Mouse (Mus musculus) forebrain, embryonic 16.5 days (tissue): ENCODE results near the gene Olfr872. TPM values are rescaled to one million over a fixed set of nuclear protein-coding genes. Genes with fewer than 3 reads are reported as not detected.

Source experiments
- polyA plus RNA-seq: library from polyadenylated mRNA; unstranded; fragments of >200 nt; fragmentation: Nextera tagmentation; extraction: Ambion mirVana; gene quantifications from 2 replicates; pipeline ENCODE4 v1.2.1, GENCODE M21; 2015

Olfr872 gene
- polyA plus RNA-seq, 1 experiment from 2014 or later, result not detected

Other genes with a start within 250 kb of the Olfr872 start
- not detected in 2 replicates for gene Olfr866, start 209.1 kb upstream of the Olfr872 start, polyA plus RNA-seq
- gene Olfr867, start 179.6 kb upstream of the Olfr872 start, polyA plus RNA-seq, result not detected in 2 replicates
- not detected in 2 replicates for gene Olfr868, start 138.5 kb upstream of the Olfr872 start, polyA plus RNA-seq
- gene Olfr869, start 108.1 kb upstream of the Olfr872 start, polyA plus RNA-seq, result not detected in 2 replicates
- gene Olfr870, start 63.1 kb upstream of the Olfr872 start, polyA plus RNA-seq, result not detected in 2 replicates
- gene Olfr871, start 24.9 kb upstream of the Olfr872 start, polyA plus RNA-seq, result not detected in 2 replicates
- gene Olfr39, start 45.2 kb downstream of the Olfr872 start, polyA plus RNA-seq, result not detected in 2 replicates
- not detected in 2 replicates for gene Olfr873, start 61.4 kb downstream of the Olfr872 start, polyA plus RNA-seq
- not detected in 2 replicates for gene Olfr18, start 99.0 kb downstream of the Olfr872 start, polyA plus RNA-seq
- gene Zfp560, start 148.1 kb downstream of the Olfr872 start, polyA plus RNA-seq, result 47.2 and 51.2 TPM in 2 replicates
- 21.8 and 26.9 TPM in 2 replicates for gene Zfp26, start 223.0 kb downstream of the Olfr872 start, polyA plus RNA-seq